Mouse (Mus musculus) Patski (cell line): ENCODE data around the gene Unc13b. TPM values are rescaled to one million over a fixed set of nuclear protein-coding genes. Genes with fewer than 3 reads are reported as not detected.
"Not testable (repeated sequence)": the region's sequence is repeated elsewhere in the genome, so short reads cannot be mapped to it uniquely, and the experiment has no call there.

Experiments
- ATAC-seq: fragments of 100-300 bp; one replicate; pipeline ENCODE4 v1.8.0; 2021
- CTCF ChIA-PET: fragments of 350-600 bp; sonication (Branson Sonifier 250); formaldehyde crosslinking; loops from one replicate; lab custom pipeline; 2022; ENCODE audit warnings: inconsistent platforms; lab: Charles Lee
- POLR2A ChIA-PET: fragments of 350-600 bp; sonication (Branson Sonifier 250); formaldehyde crosslinking; loops from one replicate; lab custom pipeline; 2022; ENCODE audit warnings: antibody characterized with exemption, inconsistent platforms; lab: Charles Lee
- DNase-seq: peaks from one replicate; pipeline ENCODE4 v3.0.0-alpha.2; 2011; ENCODE audit warnings: low read depth, low spot score
- H3K27me3 ChIP-seq: fragments of 371-371 bp; one replicate; pipeline ENCODE4 v1.5.1; 2021
- CTCF ChIP-seq: fragments of 100-300 bp; IDR thresholded peaks from one replicate; pipeline ENCODE4 v1.5.1; 2021
- in situ Hi-C: fragments of 300-500 bp; cut with MboI; formaldehyde crosslinking; loops from 3 replicates; pipeline ENCODE4 v1.11.1; 2018; ENCODE audit warnings: low pct_unique_long_range_greater_than_20kb, mixed read lengths
- polyA plus RNA-seq: library from polyadenylated mRNA; unstranded; gene quantifications from one replicate; pipeline ENCODE4 v1.2.3, GENCODE M21; 2021

Gene Unc13b
- polyA plus RNA-seq, 1 experiment from 2014 or later, result 8.2 TPM

DNA sequence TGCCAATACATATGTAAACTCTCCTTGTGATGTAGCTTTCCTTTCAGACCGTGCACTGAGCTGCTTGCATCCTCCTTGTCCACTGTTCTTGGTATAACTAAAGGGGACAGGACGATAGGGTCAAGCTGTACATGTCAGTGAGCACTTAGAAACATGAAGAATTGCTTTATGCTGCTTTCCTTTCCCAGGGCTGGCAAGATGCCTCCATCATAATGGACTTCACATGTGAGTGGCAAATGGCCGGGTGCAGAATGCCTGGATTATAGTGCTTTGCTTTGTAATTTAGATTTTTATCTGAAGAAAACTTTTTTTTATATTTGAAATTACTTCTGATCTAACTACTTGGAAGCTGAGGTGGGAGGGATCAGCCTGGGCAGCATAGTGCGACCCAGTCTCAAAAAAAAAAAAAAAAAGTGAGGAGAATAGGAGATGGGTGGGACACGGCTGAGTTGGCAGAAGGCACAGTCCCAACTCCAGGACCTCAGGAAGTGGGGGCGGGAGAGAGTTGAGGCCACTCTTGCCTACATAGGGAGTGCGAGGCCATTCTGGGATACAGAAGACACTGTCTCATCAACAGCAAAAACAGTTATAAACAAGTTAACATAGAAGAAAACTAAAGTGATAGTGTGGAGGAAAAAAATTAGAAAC is 19.4 kb downstream of the Unc13b start:
- no peaks in the 10 kb centered on the region for H3K27me3 ChIP-seq
- no peak for ATAC-seq
- POLR2A ChIA-PET, result no interaction called here
- no peak for DNase-seq
- CTCF ChIA-PET, result no interaction called here
- TF ChIP-seq CTCF, result no peak
- in situ Hi-C loops, result no loop called here

DNA sequence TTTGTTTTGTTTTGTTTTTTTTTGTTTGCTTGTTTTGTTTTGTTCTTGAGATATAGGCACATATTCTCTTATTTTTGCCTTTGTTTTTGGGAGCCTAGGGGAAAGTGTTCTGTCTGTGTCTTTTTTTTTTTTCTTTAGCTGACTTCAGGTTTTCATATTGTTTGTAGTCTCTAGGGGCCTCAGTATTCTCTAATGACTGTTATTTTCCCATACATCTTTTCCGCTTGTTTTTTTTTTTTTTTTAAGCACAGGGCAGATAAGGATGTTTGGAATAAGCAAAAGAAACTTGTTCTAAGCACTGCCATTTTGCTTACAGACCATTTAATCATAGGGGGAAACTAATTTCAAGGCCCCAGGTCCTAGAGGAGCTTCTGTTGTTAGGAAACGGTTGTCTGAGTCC is 23.7 kb downstream of the Unc13b start:
- ChIA-PET CTCF (interaction anchor here (1.4 kb wide), 1 partner anchor 23 kb away, joined by 4 read pairs; no protein-coding TSS in a partner anchor), POLR2A (no interaction called here)
- in situ Hi-C loops, result no loop called here
- ATAC-seq, result no peak
- no peak for DNase-seq
- no peaks in the 10 kb centered on the region for H3K27me3 ChIP-seq
- TF ChIP-seq CTCF, result no peak

DNA sequence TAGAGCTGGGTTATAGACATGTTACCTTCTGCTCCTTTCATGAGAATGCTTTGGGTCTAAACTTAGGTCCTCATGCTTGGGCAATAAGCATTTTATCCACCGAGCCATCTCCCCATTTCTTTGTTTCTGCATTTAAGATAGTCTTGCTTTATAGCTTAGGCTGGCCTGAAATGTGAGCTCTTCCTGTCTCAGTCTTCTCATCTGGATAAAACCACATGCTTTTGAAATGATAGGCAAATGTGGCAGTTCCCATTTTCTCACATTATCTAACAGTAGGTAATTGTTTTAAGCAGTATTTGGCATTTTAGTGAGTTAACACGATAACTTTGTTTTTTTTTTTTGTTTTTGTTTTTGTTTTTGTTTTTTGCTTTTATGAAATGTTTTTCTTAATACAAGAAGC is 31.2 kb downstream of the Unc13b start:
- CTCF ChIA-PET, result interaction anchor here (0.7 to 1.3 kb wide), 5 partner anchors 9 to 155 kb away, joined by 3 read pairs; no protein-coding TSS in a partner anchor
- no peak for TF ChIP-seq CTCF

DNA sequence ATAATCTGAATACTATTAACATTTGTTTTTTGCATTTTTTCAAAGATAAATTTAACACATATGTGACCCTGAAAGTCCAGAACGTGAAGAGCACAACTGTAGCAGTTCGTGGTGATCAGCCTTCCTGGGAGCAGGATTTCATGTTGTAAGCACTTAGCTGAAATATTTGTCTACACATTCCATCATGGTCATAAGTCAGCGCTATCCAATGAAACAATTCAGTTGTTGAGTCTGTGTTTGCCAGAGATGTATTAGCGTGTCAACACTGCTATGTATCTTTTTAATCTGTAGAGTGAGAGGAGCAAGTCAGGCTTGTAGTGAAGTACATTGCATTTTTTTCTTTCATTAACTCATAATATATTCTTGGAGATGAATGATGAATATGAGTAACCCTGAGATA is 32.4 kb downstream of the Unc13b start:
- no peak for TF ChIP-seq CTCF
- CTCF ChIA-PET, result no interaction called here
- POLR2A ChIA-PET, result no interaction called here
- ATAC-seq (no peak), DNase-seq (no peak)
- no peaks in the 10 kb centered on the region for H3K27me3 ChIP-seq
- in situ Hi-C loops, result no loop called here

More for the DNA sequence above, 31.2 kb downstream of the Unc13b start:
- POLR2A ChIA-PET, result no interaction called here
- in situ Hi-C loops, result no loop called here
- DNase-seq, result no peak
- no peaks in the 10 kb centered on the region for H3K27me3 ChIP-seq
- no peak for ATAC-seq

DNA sequence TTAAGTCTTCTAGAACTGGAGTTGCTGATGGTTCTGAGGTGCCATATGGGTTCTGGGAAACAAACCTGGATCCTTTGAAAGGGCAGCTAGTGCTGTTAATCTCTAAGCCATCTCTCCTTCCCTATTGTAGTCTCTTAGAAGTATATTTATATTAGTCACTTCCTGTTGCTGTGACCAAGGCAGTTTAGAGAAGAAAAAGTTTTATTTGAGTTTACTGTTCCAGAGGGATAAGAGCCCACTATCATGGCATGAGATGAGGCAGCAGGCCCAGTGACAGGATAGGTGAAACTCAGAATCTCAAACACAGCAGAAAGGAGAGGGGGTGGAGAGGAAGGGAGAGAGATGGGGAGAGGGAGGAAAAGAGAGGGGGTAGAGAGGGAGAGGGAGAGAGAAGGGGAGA is 54.7 kb downstream of the Unc13b start:
- POLR2A ChIA-PET, result no interaction called here
- in situ Hi-C loops, result no loop called here
- ATAC-seq, result no peak
- TF ChIP-seq CTCF, result no peak
- no peaks in the 10 kb centered on the region for H3K27me3 ChIP-seq
- no peak for DNase-seq
- CTCF ChIA-PET, result interaction anchor here (1.4 kb wide), 1 partner anchor 44 kb away, joined by 3 read pairs; no protein-coding TSS in a partner anchor

DNA sequence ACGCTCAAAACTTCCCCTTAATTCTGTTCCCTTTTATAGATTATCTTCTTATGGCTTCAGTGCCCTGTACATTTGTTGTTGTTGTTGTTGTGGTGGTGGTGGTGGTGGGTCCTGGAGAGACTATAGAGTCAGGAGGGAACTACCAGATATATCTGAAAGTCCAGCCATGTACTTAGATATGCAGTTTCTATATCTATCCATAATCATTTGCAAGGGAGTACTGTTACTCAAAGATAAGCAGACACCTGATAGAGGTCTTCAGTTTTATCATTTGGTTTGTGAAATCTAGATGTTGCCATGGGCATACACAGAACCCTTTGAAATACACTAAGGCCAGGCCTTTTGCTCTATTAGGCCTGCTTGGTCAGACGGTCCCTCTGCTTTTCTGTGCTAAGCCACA is 55.8 kb downstream of the Unc13b start:
- no peaks in the 10 kb centered on the region for H3K27me3 ChIP-seq
- CTCF ChIA-PET, result interaction anchor here (1.2 to 2.6 kb wide), 4 partner anchors 10 to 45 kb away, joined by 3 to 5 read pairs (median 4); no protein-coding TSS in a partner anchor
- POLR2A ChIA-PET, result no interaction called here
- ATAC-seq (no peak), DNase-seq (no peak)
- no peak for TF ChIP-seq CTCF
- in situ Hi-C loops, result no loop called here

DNA sequence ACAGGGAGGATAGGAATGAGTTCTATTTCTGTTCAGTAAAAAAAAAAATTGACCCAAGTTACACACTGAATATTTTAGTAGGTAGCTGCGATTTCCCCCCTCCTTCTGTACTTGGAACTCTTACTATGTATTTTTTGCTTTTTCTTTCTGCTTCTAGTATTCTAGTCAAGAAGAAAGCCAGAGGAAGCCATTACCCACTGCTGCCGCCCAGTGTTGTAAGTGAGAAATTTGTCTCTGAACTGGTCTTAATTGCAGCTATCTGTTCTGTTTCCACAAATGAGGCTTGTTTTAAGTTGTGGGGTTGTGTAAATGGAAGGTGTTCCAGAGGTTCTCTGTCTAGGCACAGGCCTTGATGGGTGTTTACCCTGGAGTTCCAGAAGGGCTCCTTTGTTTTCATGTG is 56.2 kb downstream of the Unc13b start:
- ChIA-PET CTCF (interaction anchor here (0.5 to 2.6 kb wide), 6 partner anchors 10 to 395 kb away, joined by 3 to 5 read pairs (median 3); no protein-coding TSS in a partner anchor), POLR2A (no interaction called here)
- no peak for DNase-seq
- peak; percentile 63 for TF ChIP-seq CTCF
- in situ Hi-C loops, result no loop called here
- H3K27me3 ChIP-seq, result no peaks in the 10 kb centered on the region
- no peak for ATAC-seq

DNA sequence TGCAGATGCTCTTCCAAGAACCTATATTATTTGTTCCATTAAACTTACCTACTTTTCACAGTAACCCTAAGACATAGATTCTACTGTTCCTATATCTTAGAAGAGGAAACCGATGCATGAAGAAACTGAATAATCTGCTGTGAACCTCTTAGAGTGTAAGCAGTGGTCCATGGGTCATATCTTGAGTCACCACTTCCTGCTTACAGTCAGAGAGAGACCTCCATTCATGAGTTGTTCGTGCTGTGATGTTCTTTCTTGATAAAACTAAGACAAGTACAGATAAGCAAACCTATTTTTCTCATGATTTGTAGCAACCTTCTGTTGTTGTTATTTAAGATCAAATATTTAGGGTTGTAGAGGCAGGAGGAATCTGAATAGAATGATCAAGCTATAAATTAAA is 57.5 kb downstream of the Unc13b start:
- ATAC-seq (no peak), DNase-seq (no peak)
- TF ChIP-seq CTCF, result no peak
- no peaks in the 10 kb centered on the region for H3K27me3 ChIP-seq
- ChIA-PET CTCF (interaction anchor here (1.4 to 2.6 kb wide), 2 partner anchors 14 to 18 kb away, joined by 3 to 5 read pairs; no protein-coding TSS in a partner anchor), POLR2A (interaction anchor here (0.6 kb wide), 1 partner anchor 69 kb away, joined by 5 read pairs; no protein-coding TSS in a partner anchor)
- in situ Hi-C loops, result no loop called here

DNA sequence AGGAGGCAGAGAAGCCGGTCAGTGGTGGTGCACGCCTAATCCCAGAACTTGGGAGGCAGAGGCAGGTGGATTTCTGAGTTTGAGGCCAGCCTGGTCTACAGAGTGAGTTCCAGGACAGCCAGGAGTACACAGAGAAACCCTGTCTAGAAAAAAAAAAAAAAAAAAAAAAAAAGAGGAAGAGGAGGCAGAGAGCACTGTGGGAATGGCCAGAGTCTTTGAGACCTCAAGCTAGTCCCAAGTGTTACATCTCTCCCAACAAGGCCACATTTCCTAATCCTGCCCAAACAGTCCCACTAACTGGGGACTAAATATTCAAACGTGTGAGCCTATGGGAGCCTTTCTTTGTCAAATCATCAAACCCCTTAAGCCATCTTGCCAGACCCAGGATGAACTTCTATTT is 71.0 kb downstream of the Unc13b start:
- POLR2A ChIA-PET, result no interaction called here
- ATAC-seq (no peak), DNase-seq (no peak)
- CTCF ChIA-PET, result interaction anchor here (1.0 kb wide), 1 partner anchor 13 kb away, joined by 3 read pairs; no protein-coding TSS in a partner anchor
- H3K27me3 ChIP-seq, result no peaks in the 10 kb centered on the region
- in situ Hi-C loops, result no loop called here
- no peak for TF ChIP-seq CTCF

DNA sequence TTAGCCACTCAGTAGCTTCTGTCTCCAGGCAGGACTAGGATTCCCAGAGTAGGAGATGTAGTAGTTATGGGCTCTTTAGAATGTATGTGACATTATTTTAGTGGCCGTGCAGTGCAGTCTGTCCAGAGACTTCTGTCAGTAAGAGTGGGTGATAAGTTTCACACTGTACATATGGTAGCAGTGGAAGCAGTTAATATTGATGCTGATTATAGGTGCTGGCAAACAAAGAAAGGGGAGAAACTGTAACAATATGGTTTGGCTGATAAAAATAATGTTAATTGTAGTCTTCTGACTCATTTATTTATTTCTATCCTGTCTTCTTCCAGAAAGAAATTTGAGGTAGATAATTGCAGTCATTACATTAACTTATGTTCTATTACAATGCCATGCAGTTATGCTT is 83.9 kb downstream of the Unc13b start:
- ATAC-seq (no peak), DNase-seq (no peak)
- CTCF ChIA-PET, result interaction anchor here (1.4 kb wide), 1 partner anchor 15 kb away, joined by 3 read pairs; no protein-coding TSS in a partner anchor
- in situ Hi-C loops, result no loop called here
- POLR2A ChIA-PET, result no interaction called here
- no peak for TF ChIP-seq CTCF
- no peaks in the 10 kb centered on the region for H3K27me3 ChIP-seq

DNA sequence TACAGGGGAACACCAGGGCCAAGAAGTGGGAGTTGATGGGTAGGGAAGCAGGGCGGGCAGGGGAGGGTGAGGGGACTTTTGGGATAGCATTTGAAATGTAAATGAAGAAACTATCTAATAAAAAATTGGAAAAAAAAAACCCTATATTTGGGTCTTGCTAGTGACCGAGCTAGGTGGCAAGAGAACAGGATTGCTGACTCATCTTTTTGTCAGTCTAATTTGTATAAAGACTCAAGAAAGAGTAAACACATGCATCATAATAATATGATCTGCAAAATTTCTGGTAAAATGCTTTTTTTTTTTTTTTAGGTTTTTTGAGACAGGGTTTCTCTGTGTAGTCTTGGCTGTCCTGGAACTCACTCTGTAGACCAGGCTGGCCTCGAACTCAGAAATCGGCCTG is 93.7 kb downstream of the Unc13b start:
- CTCF ChIA-PET, POLR2A ChIA-PET, DNase-seq, in situ Hi-C loops, ATAC-seq, H3K27me3 ChIP-seq: not testable (repeated sequence)
